Mouse (Mus musculus): Measurements from ENCODE around the gene Fam57b.
A peak's percentile ranks its signal among the peaks of the same experiment; 100 is the strongest.
"Not testable (repeated sequence)": the region's sequence is repeated elsewhere in the genome, so short reads cannot be mapped to it uniquely, and the experiment has no call there.

Gene Fam57b

DNA sequence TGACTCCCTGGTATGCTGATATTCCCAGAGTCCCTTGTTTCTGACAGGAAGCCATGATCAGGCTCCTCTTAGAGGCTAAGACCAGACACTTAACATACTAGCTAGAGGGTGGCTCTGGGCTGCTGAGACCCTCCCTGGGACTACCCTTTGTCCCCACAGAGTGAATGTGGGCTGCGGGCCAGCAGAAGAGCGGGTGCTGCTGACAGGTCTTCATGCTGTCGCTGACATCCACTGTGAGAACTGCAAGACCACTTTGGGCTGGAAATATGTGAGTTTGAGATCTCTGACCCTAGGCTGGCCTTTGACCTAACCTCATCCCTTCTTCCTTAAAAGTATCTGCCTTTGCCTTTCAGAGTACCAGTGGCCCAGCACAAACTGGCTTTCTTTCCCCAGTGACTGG lies 19.3 kb upstream of the Fam57b start:
- no peak for DNase-seq (ENCODE audit: low spot score)

DNA sequence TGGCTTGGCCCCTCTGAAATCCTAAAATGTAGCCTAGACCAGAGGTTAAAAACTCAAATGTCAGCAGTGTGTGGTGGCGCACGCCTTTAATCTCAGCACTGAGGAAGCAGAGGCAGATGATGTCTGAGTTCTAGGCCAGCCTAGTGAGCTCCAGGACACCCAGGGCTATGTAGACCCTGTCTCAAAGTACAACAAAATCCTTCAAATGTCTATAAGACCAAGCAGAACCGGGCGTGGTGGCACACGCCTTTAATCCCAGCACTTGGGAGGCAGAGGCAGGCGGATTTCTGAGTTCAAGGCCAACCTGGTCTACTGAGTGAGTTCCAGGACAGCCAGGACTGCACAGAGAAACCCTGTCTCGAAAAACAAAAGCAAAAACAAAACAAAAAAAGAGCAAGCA lies 18.4 kb upstream of the Fam57b start:
- DNase-seq (ENCODE audit: low spot score): not testable (repeated sequence)

DNA sequence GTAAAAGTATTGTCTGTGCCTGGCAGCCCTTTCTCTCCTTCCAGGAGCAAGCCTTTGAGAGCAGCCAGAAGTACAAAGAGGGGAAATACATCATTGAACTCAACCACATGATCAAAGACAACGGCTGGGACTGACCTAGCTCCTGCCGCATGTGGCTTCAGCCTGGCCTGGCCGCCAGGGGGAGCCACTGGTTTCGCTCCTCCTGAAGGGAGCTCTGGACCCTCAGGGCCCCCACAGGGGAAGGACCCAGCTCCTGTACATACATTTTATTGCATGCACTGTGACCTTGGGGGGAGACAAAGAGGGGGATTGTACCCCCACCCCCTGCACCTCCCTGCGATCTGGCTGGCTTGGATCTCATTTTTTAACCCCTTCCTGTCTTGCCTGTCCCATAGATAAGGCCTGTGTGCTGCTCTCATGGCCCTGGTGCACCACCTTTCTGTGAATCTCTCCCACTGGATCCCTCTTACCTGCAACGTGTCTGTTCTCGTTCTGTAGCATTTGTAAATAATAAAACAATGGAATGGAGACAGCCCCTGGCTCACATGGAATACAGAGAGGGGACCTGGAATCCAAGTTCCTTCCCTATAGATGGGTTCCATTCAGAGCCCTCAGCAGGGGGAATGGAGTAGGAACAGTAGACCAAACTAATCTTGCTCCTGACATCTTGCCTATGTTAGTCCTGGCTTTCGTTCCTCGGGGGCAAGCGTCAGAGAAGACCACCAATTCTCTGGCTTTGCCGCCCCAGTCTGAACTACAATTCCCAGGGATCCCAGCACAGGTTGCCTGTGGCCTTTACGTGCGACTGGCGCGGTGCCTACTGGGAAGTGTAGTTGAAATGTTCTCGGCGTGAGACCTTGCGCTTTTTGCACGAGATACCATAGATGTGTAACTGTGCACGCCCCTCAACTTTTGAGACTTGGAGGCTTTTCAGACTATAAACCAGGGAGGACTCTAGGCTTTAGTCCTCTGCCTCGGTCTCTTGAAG lies 17.2 kb upstream of the Fam57b start:
- peak; percentile 93 for DNase-seq (ENCODE audit: low spot score)

GRCm38 (mm10) chr7:126780971-126781635 lies 16.4 kb upstream of the Fam57b start, which contains the start of gene Tbx6:
Tbx6 (plus strand) TSS chr7:126781483.
- peak; percentile 54 for DNase-seq (ENCODE audit: low spot score)

DNA sequence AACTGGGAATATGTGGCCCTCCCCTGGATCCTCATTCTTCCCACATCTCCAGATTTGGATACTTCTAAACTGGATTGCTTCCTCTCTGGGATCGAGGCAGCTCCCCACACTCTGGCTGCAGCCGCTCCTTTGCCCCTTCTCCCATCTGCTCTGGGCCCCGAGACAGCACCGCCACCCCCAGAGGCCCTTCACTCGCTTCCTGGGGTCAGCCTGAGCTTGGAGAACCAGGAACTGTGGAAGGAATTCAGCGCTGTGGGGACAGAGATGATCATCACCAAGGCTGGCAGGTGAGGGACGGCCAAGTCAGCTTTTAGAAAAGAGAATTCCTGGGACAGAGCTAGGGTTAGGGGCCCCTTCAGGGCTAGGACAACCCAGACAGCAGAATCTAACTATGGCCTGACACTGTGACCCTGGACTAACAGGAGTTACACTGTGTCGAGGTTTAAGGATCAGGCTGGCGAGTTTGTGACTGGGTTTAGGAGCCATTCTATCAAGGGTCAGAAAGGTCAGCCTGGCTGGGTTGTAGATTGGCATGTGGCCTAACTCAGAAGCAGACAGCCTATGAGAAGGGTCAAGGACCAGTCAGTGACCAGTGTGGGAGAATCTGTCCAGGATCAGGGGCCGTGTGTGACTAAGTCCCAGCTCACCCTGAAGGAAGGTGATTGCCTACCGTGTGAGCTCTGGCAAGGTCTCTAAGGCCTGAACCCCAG lies 15.7 kb upstream of the Fam57b start:
- DNase-seq (ENCODE audit: low spot score): no peak

GRCm38 (mm10) chr7:126782693-126783092 lies 14.8 kb upstream of the Fam57b start:
- no peak for DNase-seq (ENCODE audit: low spot score)

DNA sequence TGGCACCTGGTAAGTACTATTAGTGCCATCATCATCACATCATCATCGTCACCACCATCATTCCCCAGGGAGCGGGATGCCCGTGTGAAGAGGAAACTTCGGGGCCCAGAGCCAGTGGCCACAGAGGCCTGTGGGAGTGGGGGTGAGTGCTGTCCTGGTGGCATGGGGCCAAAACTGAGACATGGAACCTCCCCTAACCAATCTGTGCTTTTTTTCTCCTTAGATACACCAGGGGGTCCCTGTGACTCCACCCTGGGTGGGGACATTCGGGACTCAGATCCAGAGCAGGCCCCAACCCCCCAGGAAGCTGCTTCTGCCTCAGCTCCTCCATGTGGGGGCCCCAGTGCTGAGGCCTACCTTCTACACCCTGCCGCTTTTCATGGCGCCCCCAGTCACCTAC lies 13.0 kb upstream of the Fam57b start:
- no peak for DNase-seq (ENCODE audit: low spot score)

DNA sequence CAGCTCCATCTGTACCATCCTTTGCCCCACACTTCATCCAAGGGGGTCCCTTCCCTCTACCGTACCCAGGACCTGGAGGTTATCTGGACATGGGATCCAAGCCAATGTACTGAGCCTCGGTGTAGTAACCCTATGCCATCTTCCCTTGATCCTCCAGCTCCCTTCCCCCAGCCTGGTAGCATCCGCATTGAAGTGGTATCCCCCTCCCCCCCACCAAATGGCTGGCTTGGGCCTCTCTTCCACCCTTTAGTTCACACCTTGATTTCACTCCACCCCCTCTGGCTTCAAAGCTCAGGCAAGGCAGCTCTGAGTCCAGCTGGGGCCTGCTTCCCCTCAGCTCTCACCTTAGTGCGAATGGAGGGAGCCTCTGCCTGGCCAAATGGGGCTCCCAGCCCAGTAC lies 12.4 kb upstream of the Fam57b start:
- DNase-seq (ENCODE audit: low spot score): no peak

GRCm38 (mm10) chr7:126786142-126786541 lies 11.3 kb upstream of the Fam57b start:
- DNase-seq (ENCODE audit: low spot score): no peak

- no peak for DNase-seq (ENCODE audit: low spot score)
These were observed 8.3 kb upstream of the Fam57b start for GRCm38 (mm10) chr7:126789141-126789540.

- DNase-seq (ENCODE audit: low spot score): peak; percentile 98
These were observed 5.4 kb upstream of the Fam57b start, which contains the start of gene Ppp4c for GRCm38 (mm10) chr7:126791851-126792720. Ppp4c (minus strand) TSS chr7:126792496.

- DNase-seq (ENCODE audit: low spot score): no peak
These were observed 4.6 kb upstream of the Fam57b start for GRCm38 (mm10) chr7:126792721-126793443.

DNA sequence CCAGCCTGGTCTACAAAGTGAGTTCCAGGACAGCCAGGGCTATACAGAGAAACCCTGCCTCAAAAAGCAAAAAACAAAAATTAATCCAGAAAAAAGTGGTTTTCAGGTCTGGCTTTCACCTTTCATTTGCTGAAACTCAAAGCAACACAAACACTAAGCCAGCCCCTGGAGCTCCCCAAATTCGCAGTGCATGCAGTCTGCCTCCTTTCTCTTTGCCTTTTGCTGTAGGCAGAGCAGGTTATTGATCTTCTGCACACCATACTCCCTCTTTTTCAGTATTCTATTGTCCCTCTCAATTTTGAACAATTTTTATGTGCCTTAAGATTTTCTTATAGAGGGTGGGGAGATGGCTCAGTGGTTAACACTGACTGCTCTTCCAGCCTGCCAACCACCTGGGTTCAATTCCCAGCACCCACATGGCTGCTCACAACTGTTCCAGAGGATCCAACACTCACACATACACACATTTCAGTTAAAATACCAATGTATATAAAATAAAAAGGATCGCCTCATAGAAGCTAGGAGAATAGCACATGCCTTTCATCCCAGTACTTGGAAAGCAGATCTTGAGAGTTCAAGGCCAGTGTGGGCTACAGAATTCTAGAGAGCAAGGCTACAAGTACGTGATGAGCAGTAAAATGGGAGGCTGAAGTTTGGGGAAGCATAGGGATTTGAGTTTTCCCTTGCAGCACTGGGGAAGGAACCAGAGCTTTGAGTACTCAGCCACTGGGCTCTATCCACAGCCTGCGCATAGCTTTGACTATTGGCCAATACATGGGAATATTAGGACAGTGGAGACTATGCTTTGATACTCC lies 3.8 kb upstream of the Fam57b start:
- no peak for DNase-seq (ENCODE audit: low spot score)

GRCm38 (mm10) chr7:126794271-126794605 lies 3.2 kb upstream of the Fam57b start:
- DNase-seq (ENCODE audit: low spot score): no peak

- DNase-seq (ENCODE audit: low spot score): no peak
These were observed 1.8 kb upstream of the Fam57b start for GRCm38 (mm10) chr7:126795387-126796317.

DNA sequence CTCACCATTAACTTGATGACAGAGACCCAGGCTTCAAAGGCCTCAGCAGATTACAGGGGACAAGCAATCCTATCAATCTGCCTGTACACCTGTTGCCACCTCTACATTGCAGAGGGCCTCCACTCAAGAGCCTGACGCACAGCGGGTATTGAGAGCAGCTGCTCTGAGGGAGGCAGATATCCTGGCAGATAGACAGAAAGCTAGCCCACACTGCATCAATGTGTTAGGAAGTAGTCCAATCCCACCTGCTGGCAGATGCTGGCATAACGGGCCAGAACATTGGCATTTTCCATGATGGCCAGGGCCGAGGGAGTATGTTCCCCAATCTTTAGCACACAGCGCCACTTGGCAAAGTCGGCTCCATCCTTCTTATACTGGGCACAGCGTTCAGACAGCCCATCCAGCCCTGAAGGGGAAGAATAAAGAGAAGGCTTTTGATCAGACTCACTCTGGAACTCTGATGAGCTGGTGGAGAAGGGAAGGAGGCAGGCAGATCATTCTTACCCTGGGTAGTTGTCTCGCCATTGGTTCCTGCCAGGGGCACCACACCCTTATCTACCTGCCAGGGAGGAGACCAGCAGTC lies 1.0 kb upstream of the Fam57b start:
- DNase-seq (ENCODE audit: low spot score): peak; percentile 54

- no peak for DNase-seq (ENCODE audit: low spot score)
These were observed 920 bp downstream of the Fam57b start for GRCm38 (mm10) chr7:126798127-126799049.
